Mouse (Mus musculus) heart, adult 8-10 months (tissue): Measurements from ENCODE around the gene Birc3. TPM values are rescaled to one million over a fixed set of nuclear protein-coding genes. Genes with fewer than 3 reads are reported as not detected.
A peak's percentile ranks its signal among the peaks of the same experiment; 100 is the strongest.
"Not testable (repeated sequence)": the region's sequence is repeated elsewhere in the genome, so short reads cannot be mapped to it uniquely, and the experiment has no call there.

Experiments used
- DNase-seq: peaks from one replicate; pipeline ENCODE4 v3.0.0; 2022; ENCODE audit warnings: low spot score
- total RNA-seq, 4 experiments: library from RNA; stranded (reverse); gene quantifications; 2 replicates each; pipeline ENCODE4 v1.2.4; 2022

The Birc3 gene
- 10 to 100 TPM in 3 of 4 experiments, 1 to 10 TPM in 1; 8.0 to 11.3 (median 10.9) TPM for total RNA-seq

DNA sequence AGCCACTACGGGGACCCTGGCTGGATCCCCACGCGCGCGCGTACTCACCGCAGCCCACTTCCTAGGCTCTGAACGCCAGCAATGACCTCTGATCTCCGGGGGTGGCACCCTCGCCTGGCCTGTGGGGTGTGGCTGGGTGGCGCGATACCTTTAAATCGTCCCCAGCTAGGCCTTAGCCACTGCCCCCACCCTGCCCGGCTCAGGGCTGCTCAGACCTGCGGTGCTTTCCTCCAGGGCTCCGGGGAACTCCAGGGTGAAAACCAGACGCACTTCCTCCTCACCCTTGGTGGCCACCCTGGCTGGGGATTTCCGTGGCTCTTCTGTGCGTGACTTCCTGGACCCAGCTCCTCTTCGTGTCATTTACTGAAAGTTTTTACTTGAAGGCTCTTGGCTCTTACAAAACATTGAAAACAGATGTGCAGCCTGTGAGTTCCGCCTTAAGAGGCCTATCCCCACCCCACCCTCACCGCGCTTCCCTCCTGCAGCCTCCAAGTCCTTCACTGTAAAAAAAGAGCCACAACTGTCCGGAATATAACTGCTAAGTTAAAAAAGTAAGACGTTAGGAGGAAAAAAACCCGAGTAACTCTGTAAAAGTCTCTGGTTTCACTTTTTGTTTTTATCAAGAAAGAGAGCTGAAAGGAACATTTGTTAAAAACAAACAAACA is at the start of gene Birc3:
TSS of gene Birc3 (minus strand) at position 412 of the 665 bp plus-strand sequence.
- DNase-seq: peak; percentile 79

DNA sequence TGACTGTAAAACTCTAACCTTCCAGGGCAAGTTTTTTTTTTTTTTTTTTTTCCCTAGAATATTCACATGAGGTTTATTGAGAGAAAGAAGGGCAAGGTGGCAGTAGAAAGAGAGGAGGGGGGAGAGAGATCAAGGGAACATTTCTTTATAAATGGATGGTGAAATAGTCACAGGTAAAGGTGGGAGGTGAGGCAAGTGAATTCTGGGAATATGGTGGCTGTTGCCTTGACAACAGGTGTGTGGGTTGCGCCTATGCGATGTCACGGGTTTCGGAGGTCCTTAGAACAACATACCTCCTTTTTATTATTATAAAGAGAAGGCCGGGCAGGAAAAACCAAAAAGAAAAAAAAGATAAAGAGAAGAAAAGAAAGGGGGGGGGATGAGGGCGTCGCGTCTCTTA is 41.9 kb upstream of the Birc3 start:
- DNase-seq: no peak

DNA sequence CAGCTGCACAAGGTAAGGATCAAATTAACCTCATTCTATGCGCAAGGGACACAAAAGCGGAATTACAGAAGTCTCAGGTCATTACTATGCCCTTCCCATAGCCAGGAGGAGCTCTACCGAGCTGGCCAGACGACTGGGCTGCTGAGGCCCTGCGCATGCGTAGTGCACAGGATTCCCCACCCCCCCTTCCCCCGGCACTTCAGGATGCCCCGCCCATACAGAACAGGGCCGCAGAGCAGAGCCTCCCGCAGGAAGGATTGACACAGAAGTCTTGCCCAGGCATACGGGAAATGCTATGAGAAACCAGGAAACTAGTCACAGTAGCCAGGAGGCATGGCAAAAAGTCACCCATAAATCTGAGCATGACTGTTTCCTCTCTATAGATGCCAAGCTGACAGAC is 41.5 kb upstream of the Birc3 start:
- DNase-seq: peak; percentile 48

DNA sequence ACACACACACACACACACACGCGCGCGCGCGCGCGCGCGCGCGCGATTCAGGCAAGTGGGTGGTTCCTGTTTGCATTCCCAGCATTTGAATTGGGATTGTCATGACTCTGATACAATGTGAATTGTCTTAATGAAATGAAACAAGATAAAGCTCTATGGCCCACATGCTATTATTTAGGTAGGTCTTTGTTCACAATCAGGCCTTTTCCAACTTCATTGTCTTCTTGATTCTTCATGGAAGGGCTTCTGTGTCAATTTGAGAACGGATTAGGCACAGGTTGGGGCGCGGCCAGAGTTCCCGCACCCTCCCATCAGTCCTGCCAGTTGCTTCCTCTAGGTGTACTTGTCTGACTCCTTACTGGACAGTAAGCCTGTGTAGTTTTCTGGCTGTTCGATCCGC is 41.0 kb upstream of the Birc3 start:
- DNase-seq: no peak

DNA sequence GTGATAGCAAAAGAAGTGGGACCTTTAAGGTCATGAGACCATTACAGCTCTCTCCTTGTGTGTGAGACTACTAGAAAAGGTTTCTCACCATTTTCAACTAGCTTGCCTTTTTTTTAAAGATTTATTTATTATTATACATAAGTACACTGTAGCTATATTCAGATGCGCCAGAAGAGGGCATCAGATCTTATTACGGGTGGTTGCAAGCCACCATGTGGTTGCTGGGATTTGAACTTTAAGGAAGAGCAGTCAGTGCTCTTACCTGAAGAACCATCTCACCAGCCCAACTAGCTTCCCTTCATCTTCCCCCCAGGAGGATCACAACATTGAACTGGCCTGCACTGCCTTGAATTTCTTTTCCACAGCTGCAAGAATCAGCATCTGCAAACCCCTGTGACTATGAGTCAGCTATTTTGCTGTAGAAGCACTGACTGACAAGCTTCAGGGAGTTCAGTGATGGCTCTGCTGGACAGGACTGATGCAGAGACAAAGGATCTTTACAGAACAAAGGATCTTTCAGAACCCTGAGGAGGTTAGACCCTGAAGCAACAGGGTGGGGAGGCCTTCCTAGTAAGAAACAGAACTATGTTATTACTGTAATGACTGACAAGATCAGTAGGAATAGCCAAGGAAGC is 34.5 kb upstream of the Birc3 start:
- DNase-seq: no peak

DNA sequence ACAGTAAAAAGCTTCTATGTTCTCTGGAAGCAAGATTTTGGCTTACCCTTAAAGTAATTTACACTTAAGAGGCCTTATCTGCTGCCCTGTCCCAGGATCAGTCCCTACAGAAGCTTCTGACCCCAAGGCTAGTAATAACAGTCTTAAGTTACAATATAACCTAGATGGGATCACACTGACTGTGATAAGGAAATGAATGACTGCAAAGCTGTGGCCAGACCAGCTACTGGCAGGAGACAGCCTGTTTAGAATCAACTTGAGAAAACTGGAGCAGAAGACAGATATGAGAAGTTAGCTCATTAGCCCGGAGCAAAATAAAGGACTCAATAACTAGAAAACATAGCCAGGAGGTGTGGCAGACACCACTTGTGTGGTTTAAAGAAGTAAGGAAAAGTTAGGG is 33.6 kb upstream of the Birc3 start:
- DNase-seq: no peak

DNA sequence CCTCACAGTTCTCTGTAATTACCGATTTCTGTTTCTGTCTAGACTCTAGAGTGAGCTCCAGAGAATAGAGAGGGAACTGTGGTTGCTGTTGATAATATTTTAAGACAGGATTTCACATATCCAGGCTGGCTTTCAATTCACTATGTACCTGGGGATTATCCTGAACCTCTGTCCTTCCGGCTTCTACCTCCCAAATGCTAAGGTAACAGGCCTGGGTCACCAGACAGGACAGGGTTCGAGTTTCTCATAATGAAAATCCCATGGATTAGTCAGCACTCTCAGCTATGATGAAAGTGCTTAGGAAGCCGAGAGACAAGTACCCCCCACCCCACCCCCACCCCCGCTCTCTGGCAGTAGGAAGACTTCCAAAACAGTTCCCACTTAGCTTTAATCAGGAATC is 30.8 kb upstream of the Birc3 start:
- DNase-seq: no peak

DNA sequence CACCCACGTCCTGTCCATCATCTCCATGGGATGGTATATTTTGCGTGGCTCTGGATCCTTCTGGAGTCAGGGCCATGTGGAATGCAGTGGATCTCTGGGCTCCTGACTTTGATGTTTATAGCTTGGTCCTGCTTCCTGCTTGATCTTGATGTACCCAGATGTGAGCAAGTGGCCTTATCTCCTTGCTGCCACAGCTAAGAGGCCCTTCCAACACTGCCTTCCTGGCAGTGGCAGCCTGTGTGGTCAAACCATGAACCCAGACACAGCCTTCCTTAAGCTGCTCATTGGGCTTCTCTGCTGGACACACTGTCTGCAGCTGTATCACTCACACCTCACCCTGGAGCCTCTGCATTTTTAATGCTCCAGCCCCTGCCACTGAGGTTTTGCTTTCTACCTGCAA is 30.3 kb upstream of the Birc3 start:
- DNase-seq: no peak

DNA sequence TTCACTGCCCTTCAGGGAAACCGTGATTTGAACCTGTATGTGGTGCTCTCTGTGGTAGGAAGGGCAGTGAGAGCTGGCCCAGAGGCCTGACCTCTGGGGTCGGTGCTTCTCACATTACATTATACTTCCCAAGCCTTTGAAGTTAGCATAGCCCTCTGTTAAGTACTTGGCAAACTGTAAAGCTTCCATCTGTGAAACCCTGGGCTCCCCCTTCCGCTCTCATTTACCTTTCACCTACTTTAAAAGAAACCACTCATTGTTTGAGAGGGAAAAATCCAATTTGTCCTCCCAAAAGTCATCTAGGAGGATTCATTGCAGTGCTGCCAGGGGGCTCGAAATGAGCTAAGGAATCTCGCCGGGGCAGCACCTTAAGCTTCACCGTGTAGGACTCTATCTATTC is 29.3 kb upstream of the Birc3 start:
- no peak for DNase-seq

DNA sequence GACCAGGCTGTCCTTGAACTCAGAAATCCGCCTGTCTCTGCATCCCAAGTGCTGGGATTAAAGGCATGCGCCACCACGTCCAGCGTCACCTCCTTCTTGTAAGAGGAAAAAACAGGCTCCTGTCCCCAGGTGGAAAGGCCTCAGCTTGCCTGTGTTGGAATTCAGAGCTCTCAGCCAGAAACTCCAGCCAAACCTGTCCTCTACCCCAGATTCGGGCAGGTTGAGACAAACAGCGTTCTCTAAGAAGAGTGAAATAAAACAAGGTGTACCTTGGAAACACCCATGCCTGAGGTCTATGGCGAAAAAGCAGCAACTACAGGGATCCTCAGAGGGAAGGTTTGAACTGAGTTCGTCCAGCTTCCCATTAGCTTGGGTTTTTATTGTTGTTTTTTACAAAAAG is 28.0 kb upstream of the Birc3 start:
- no peak for DNase-seq

DNA sequence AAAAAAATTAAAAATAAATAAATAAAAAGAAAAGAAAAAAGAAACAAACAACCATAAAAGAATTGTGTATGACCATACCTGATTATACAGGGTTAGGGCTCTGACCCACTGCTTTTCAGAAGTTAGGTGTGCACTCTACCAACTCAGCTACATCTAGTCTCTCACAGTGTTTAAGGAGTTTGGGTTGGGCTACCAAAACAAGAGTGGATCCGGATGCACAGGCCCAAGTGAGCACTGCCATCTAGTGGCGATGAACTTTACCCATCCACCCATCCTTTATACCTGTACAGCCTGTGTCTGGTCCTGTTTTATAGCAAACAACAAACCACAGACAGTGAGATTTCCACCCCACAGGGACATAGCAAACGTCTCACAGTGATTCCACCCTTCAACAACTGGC is 24.5 kb upstream of the Birc3 start:
- peak; percentile 75 for DNase-seq

DNA sequence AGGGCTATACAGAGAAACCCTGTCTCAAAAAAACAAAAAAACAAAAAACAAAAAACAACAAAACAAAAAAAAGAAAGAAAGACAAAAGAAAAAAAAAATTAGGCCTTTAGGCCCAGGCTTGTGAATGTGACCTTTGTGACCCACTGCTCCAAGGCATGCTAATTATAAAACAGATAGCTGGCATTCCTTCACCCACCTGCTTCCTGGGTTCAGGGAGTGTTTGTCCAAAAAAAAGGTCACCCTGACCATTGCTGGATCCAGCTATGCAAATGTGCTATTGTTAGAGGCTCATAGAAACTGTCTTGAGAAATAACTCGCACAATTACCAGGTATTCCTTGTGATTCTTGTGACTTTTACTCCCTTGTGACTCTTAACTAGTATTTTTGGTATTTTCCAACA is 18.8 kb upstream of the Birc3 start:
- DNase-seq: not testable (repeated sequence)

DNA sequence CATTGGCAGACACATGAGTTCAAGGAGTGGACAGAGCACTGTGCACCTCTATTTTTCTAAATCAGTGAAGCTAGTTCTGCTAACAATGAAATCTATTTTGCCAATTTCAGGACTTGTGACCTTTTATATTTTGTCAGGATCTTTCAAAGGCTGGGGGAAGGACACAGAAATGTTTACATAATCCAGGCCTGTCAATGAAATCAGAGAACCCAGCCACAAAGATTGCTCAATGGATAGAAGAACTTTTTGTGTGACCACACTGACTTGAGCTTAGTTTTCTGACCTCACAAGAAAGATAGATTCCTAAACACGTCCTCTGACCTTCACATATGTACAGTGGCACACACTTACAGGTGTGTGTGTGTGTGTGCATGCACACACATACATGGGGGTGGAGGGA is 18.2 kb upstream of the Birc3 start:
- DNase-seq: no peak

DNA sequence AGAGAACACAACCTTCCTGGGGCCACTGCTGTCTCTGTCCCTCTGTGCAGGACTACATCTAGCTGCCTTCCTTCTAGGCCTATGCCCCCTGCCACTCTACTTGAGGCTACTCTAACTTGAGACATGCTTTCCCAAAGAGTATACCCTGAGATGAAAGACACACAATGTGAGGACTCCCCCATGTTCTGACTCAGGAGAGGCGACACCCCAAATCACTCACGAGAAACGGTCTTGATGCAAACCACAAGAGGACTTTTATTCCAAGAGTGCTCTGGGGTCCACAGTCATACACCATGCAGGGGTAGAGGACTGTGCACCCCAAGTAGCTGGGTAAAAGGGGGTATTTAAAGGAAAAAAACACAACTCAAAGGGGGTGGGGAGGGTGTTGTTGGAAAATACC is 11.4 kb upstream of the Birc3 start:
- DNase-seq: no peak

DNA sequence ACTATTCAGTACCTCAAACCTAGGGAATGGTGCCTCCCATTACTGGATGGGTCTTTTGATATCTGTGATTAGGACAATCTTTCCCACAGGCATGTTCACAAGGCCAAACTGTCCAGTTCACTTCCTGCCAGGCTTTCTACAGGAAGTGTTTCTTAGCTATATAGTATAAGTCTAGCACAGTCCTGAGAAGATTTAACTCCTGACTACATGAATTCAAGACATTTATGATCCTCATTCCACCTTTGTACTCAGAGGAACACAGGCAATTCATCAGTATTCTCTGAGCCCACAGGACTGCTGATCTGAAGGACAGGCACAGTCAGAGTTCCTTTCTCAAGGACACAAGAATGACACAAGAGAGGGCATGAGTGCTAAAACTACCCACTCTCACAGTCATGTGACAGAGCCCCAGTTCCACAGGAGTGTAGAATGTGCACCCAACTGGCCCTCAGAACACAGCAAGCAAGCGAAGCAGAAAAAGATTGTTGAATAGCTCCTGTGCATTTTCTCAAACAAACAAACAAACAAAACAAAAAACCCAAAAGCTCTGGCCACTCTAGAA is 9.4 kb upstream of the Birc3 start:
- no peak for DNase-seq

DNA sequence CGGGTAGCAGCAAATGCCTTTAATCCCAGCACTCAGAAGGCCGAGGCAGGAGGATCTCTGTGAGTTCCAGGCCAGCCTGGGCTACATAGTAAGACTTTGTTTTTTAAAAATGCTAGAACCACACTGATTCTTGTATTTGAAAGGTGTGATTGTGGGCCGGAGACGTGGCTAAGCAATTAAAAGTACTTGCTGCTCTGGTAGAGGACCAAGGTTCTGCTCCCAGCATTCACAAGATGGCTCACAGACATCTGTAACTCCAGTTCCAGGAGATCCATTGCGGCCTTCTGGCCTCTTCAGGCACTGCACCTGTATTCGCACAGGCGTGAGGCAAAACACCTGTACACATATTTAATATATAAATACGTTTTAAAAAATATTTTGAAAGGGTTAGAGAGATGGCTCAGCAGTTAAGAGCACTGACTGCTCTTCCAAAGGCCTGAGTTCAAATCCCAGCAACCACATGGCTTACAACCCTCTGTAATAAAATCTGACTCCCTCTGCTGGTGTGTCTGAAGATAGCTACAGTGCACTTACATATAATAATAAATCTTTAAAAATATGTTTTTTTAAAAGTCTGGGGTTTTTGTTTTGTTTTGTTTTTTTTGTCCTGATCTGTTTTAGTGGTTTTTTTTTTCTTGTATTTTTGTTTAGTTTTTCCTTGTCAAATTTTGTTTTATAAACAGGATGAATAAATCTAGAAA is 675 bp upstream of the Birc3 start:
- DNase-seq: no peak

DNA sequence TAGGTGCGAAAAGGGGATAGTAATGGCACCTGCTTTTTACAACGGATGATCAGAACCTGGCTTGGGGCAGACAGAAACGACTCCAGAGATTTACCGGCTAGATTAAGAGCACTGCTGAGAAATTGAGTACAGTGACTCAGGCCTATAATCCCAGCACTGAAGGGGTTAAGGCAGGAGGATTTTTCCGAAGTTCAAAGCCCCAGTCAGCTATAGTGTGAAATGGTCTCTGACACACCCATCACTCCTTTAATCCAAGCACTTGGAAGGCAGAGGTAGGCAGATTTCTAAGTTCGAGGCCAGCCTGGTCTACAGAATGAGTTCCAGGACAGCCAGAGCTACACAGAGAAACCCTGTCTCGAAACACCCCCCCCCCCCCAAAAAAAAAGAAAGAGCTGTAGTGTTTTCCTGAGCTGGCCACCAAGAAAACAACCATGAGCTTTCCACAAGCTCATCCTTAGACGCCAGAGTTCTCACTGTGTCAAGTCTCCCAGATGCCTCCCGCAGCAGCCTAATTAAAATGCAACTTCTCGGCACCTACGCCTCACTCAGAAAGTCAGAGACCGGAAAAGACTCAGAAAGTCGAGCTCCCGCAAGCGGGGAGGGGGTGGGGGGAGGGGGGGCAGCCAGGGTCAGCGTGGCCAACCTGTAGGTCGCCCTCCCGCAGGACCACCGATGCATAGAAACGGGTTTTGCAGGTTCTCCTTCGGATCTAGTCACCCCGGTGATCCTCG is 777 bp downstream of the Birc3 start:
- no peak for DNase-seq

DNA sequence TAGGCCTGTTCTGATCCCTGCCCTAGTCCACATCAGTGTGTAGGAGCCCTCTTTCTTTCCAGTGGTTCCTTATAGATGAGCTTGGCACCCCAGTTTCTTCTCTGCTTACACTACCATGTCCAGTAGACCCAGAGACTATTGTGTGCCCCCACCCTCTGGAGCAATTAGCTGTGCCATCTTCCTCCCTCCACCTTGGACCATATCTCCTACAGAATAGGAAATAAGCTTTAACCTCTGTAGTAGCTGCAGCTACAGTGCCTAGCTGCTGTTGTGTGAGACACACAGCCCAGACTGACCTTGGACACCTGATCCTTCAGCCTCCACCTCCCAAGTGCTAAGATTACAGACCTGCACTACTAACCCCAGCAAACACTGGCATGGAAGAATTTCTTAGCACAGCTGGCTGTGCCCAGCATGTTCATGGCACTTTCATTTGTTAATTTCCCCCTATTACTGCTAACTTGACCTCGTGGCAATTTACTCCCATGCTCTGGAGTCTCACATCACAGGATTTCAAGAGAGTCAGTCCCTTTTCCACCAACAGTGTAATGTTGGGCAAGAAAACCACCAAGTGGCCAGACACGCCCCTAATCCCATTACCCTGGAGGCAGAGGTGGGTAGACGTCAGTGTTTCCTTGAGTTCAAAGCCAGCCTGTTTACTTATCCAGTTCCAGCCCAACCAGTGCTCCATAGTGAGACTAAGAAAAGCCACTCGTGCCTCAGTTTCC is 1.5 kb downstream of the Birc3 start:
- DNase-seq: no peak

DNA sequence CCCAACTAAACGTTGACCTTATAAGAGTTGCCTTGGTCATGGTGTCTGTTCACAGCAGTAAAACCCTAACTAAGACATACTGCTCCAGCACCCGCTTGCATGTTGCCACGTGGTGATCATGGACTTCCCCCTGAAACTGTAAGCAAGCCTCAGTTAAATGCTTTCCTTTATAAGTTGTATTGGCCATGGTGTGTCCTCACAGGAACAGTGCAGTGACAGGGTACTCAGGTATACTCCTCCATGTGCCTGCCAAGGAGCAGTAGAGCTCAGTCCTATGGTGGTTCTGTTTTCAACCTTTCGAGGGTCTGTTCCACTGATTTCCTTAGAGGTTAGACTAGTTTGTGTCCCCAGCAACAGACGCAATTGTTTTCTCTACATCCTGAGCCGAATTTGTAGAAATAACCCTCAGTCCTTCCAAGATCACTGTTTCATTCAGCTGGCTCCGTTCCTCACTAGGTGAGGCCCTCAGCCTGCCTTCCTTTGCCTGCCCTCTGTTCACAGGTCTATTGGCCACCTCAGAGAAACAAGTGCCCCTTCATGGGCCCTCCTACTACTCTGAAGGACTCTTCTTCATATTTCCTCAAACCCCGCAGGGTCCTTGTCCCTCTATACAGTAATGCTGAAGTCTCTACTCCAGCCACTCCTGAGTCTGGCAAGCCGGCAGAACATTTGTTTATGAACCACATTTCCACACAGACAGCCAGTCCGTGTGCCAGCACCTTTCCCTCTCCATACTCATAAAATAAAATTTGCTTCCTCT is 2.2 kb downstream of the Birc3 start:
- DNase-seq: no peak

DNA sequence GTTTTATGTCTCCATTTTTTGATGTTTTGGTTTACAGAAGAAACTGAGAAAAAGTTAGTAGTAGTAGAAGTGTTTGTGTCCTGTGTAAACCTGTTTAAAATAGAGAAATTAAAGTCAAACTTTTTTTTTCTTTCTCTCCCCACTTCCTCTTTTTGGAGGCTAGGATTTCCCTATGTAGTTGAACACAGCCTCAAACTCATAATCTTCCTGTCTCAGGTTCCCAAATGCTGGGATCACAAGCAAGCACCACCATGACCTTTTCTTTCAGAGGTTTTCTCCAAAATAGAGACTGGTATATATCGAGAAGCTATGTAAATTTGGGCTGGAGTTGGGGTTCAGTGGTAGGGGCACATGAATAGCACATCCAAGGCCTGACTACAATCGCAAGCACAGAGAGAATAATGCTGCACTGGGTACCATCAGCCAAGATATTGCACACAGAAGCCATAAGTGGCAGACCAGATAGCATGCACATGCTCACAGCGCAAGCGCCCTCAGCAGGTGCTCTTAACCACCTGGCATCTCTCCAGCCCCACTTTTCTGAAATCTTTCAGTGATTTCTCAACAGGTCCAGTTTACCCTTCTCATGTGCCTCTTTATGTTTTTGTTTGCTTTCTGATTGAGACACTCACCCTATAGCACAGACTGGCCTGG is 4.0 kb downstream of the Birc3 start:
- DNase-seq: no peak
